Mouse (Mus musculus) splenic B cell, adult 2 months (primary cell): ENCODE data around the gene Shc3.

Experiments used
- DNase-seq: peaks from one replicate; pipeline ENCODE4 v3.0.0-alpha.2; 2011; ENCODE audit warnings: low read depth, low spot score
- H3K27me3 ChIP-seq: 2 replicates; pipeline ENCODE4 v1.6.1; 2012; ENCODE audit warnings: mild to moderate bottlenecking, low read length, moderate library complexity, mixed read lengths; ENCODE audit not compliant: control insufficient read depth, poor library complexity, insufficient read depth, severe bottlenecking
- H3K36me3 ChIP-seq: 2 replicates; pipeline ENCODE4 v1.6.1; 2012; ENCODE audit warnings: mild to moderate bottlenecking, low read length, moderate library complexity, mixed read lengths; ENCODE audit not compliant: control insufficient read depth, poor library complexity, insufficient read depth, severe bottlenecking

Gene Shc3

DNA sequence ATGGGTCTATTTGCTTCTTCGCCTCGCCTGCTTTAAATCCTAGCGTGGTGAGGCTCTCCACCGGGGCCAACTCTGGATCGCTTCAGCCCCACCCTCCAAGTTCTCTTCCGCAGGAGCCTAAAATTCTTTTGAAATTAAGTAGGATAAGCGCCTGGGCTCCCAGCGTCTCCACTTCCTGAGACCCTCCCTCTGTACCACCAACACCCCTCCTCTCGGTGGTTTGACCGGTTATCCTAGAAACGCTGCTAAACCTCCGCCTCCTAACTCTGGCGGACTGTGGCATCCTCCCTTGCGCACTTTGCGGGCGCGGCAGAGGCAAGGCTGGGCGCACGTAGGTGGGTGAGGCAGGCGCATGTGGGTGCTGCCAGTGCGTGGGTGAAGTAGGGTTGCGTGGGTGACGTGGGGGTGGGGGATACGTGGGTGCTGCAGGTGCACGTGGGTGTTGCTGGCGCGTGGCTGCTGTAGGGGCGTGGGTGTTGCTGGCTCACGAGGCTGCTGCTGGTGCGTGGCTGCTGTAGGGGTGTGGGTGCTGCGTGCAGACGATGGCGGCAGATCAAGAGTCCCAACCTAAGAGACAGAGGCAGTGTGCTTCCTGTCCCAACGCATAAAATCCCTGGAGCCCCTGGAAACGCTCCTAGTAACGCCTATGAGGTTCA lies 25.6 kb upstream of the Shc3 start:
- Histone ChIP-seq H3K27me3 (no peaks in the 10 kb centered on the region; the same call in 1 of the 2 replicates), H3K36me3 (no peaks in the 10 kb centered on the region)
- DNase-seq, result no peak

DNA sequence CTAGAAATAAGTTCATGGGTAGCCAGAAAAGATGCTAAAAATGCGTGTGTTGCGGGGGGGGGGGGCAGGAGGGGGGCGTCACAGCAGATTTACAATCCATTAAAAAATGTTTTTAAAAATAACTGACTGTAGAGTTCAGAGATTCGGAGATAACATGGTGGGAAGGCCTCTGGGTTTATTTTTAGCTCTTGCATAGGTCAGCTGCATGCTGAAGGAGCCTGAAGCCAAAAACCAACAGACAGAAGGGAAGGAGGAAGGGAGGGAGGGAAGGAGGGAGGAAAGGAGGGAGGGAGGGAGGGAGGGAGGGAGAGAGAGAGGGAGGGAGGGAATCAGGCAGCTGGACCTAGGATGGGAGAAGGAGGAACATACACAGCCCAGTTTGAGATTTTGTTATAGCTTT lies 18.8 kb upstream of the Shc3 start:
- DNase-seq, result no peak
- no peaks in the 10 kb centered on the region for H3K27me3 ChIP-seq
- H3K36me3 ChIP-seq, result no peaks in the 10 kb centered on the region

DNA sequence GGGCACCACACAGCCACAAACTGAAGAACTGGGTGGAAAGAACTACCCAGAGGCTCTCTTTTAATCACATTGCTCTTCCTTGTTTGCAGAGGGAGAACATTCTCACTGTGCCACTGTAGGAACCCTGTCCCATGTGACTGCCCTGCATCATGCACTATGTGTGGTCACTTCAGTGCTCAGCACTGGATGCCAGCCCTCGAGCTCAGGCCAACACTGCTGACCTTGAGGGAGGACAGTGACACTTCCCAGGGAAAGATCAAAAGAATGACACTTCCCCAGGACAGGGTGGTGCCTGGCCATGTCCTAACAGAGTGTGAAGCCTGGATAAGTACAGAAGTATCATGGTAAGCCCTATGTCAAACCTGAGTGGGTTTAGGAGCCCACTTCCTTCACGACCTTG lies 13.0 kb upstream of the Shc3 start:
- no peak for DNase-seq
- H3K36me3 ChIP-seq, result no peaks in the 10 kb centered on the region
- no peaks in the 10 kb centered on the region for H3K27me3 ChIP-seq

DNA sequence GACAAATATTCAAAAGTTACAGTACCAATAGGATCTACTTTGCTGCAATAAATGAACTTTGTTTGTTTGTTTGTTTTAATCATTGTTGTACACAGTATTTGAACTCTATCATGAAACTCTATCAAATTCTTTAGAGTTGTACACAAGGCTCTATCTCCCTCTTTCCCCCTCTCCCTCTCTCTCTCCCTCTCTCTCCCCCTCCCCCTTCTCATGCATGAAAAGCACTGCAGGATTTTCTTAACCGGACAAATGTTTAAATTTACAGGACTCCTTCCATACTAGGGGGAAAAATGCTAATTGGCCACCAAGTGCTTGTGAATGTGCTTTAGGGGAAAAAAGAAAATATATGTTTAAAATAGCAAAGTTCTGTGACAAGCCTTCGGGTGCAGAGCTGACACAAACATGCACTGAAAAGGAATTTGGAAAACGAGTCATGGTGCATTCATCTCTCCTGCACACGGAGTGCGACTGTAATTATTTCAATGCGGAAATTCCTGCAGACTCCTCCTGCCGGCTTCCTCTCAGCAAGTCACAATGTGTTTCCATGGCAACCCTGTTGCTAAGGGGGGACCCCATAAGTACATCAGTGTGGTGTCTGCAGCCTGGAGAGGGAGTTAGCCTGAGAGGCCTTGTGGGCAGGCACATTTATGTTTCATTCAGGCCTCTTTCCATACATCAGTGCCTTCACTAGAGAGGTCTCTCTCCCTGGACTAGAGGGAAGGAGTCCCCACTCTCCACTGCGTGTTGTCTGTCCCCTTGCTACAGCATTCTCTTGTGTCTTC lies 11.2 kb upstream of the Shc3 start:
- H3K27me3 ChIP-seq, result no peaks in the 10 kb centered on the region
- DNase-seq, result no peak
- H3K36me3 ChIP-seq, result no peaks in the 10 kb centered on the region

GRCm38 (mm10) chr13:51573849-51574248 lies 4.6 kb upstream of the Shc3 start:
- no peak for DNase-seq
- Histone ChIP-seq H3K27me3 (no peaks in the 10 kb centered on the region), H3K36me3 (no peaks in the 10 kb centered on the region)

DNA sequence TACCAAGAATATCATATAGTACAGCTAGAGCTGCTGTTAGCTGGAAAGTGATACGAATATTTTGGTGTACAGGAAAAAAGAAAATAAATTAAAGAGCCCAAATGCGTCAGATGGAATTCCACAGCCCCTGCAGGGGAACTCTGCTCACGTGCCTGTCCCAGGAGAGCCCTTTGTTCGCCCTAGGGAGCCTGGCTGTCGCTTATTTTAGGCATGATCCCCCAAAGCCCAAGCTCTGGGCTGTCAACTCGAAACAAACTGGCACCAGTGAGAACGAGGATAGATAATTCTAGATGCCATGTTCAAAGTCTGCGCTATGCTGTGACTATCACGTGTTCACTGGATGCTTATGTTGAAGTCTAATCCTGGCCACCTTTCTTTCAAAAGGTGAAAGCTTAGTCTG lies 892 bp upstream of the Shc3 start:
- Histone ChIP-seq H3K36me3 (no peaks in the 10 kb centered on the region), H3K27me3 (no peaks in the 10 kb centered on the region; the same call in 1 of the 2 replicates)
- DNase-seq, result no peak

GRCm38 (mm10) chr13:51569685-51570068 lies 458 bp upstream of the Shc3 start:
- H3K27me3 ChIP-seq, result no peaks in the 10 kb centered on the region; the same call in 1 of the 2 replicates
- no peak for DNase-seq
- H3K36me3 ChIP-seq, result no peaks in the 10 kb centered on the region

- no peaks in the 10 kb centered on the region for H3K36me3 ChIP-seq
- no peak for DNase-seq
These were observed 718 bp downstream of the Shc3 start for GRCm38 (mm10) chr13:51568501-51568901.

DNA sequence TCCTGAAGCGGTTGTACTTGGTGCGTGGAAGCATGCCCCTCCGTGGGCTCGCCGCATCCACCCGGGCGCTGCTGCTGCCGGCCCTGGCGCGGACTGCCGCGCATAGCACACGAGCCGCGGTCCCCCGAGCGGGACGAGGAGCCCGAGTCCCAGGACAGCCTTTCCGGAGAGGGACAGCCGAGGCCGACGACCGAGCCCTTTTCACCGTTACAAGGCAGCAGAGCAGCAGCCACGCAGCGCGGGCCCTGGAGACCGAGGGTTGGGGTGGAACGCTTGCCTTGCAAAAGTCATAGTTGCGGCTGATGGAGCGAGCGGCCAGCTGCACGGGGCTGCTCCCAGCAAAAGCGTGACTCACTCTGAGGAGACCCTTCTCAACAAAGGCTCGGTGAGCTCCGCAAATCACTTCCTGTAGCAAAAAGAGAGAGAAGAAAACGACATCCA lies 1.8 kb downstream of the Shc3 start:
- DNase-seq, result no peak

More at GRCm38 (mm10) chr13:51568501-51568901, 718 bp downstream of the Shc3 start:
- no peaks in the 10 kb centered on the region; the same call in 1 of the 2 replicates for H3K27me3 ChIP-seq

DNA sequence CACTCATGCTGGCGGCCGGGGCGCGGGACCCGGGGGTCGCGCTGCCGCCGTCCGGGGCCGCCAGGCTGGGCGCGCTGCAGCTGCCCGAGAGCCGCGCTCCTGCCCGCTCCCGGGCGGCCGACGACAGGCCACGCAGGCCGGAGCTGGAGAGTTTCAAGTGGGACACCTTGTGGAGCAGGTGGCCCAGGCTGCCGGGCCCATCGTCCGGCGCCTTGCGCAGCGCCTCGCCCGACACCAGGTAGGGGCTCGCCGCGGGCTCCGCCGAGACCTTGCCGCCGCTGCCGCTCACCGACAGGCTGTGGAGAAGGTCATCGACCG lies 2.2 kb downstream of the Shc3 start:
- DNase-seq, result no peak
- Histone ChIP-seq H3K27me3 (no peaks in the 10 kb centered on the region; the same call in 1 of the 2 replicates), H3K36me3 (no peaks in the 10 kb centered on the region)

More for the DNA sequence above, 1.8 kb downstream of the Shc3 start:
- Histone ChIP-seq H3K36me3 (no peaks in the 10 kb centered on the region), H3K27me3 (no peaks in the 10 kb centered on the region; the same call in 1 of the 2 replicates)

- DNase-seq, result no peak
- no peaks in the 10 kb centered on the region; the same call in 1 of the 2 replicates for H3K27me3 ChIP-seq
- no peaks in the 10 kb centered on the region for H3K36me3 ChIP-seq
These were observed 2.7 kb downstream of the Shc3 start for GRCm38 (mm10) chr13:51566371-51567077.

DNA sequence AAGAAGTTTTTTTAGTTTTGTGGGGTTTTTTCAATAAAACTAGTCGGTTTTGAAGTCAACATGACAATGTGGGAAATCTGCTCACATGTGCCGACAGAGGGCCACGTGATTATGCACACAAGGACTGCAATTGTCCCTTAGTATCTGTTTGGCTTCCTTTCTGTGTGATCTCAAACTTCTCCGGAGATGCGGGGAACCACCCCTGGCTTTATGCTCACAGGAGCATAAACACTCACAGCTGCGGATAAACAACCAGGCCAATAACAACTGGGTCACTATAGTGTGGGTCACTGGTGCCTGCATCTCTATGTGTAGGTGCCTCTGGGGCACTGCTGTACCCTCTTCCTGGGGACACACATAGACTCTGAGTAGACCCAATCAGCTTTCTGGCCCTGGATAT lies 4.5 kb downstream of the Shc3 start:
- no peak for DNase-seq
- Histone ChIP-seq H3K36me3 (no peaks in the 10 kb centered on the region), H3K27me3 (no peaks in the 10 kb centered on the region; the same call in 1 of the 2 replicates)

DNA sequence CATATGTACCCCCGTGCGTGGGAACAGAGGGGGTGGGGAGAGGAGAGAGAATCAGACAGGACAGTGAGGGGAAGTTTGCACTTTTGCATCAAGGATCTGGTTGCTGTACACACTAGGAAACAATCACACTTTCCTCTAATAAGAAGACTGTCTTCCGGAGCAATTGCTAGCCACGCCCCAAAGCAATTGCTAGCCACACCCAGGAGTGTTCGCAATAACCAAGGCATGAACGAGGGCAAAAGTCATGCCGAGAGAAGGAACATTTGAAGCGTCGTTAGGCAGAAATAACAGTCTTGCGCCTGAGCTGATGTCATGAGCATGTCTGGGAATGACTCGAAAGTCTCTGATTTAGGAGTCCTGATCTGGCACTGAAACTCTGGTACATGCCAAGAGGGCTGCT lies 15.9 kb downstream of the Shc3 start:
- Histone ChIP-seq H3K36me3 (no peaks in the 10 kb centered on the region), H3K27me3 (no peaks in the 10 kb centered on the region)
- DNase-seq, result no peak

DNA sequence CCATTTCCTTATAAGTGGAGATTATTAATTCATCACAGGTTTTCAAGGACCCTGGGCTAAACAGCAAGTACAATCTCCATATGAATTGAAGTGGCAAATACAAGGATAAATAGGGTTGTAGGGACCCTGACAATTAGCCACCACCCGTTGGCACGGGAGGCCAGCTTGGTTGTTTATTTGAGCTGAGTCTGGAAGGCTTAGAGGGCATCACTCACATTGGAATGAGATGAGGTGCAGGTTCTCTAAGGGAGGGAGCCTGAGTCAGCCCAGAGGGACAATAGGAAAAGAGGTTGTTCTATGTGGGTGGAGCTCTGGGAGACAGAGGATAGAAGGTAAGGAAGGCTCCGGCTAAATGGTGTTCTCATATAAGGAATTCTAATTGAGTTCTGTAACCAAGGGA lies 17.0 kb downstream of the Shc3 start:
- Histone ChIP-seq H3K36me3 (no peaks in the 10 kb centered on the region), H3K27me3 (no peaks in the 10 kb centered on the region)
- DNase-seq, result no peak

- no peaks in the 10 kb centered on the region for H3K27me3 ChIP-seq
- H3K36me3 ChIP-seq, result no peaks in the 10 kb centered on the region
- no peak for DNase-seq
These were observed 17.4 kb downstream of the Shc3 start for GRCm38 (mm10) chr13:51551824-51552223.
